ENCODE assay signal across 19 mouse cellular contexts in genomic region chr17:44662080-44662706, GRCm38 (mm10).
DNase-seq lines count a peak whose midpoint lies in the region; ATAC-seq lines count a peak whose summit lies in the region.
"Had no signal": no experiment of that assay in that cellular context is flagged by ENCODE, and none has a peak within 500 bp of the region (broad histone marks: within the 10 kb centered on the region; RNA-seq: fewer than 3 reads in every experiment).

No protein-coding gene starts in this region.

- H3K4me2 ChIP-seq in limb, embryonic 15.5 days: no peak overlapping the region
- H3K4me2 ChIP-seq: embryonic facial prominence, embryonic 12.5 days; forebrain, embryonic 13.5 days; heart, embryonic 13.5 days; hindbrain, embryonic 13.5 days had no signal

- peaks cover 8% of the 10 kb centered on the region; the same call in 1 of the 2 replicates for H3K4me1 ChIP-seq in limb, embryonic 15.5 days
- H3K4me1 ChIP-seq in limb, embryonic 10.5 days: peaks cover 11% of the 10 kb centered on the region
- H3K4me1 ChIP-seq: forebrain, embryonic 13.5 days; hindbrain, embryonic 13.5 days had no signal

- DNase-seq in limb, embryonic 10.5 days (ENCODE audit: low spot score): no peak
- DNase-seq in thymus, postnatal 0 days (ENCODE audit: low spot score): peak; percentile 49
- DNase-seq in c-Kit-positive CD71-positive TER-119-positive erythroid progenitor cells, embryonic 14.5 days (ENCODE audit: low spot score): no peak
- no peak for DNase-seq in left cerebral cortex, postnatal 14 days (ENCODE audit: low spot score in 2 of 2)
- no peak for DNase-seq in lung, postnatal 10 days
- DNase-seq: adrenal gland, adult 2 months; adrenal gland, postnatal 25 days; cerebellum, adult 8-10 months; cerebellum, postnatal 14 days; forebrain, postnatal 0 days; gastrocnemius, postnatal 25 days; heart, postnatal 4 days had no signal

- H3K4me3 ChIP-seq in limb, embryonic 15.5 days: no peak overlapping the region
- H3K4me3 ChIP-seq in limb, embryonic 10.5 days: no peak overlapping the region
- H3K4me3 ChIP-seq: embryonic facial prominence, embryonic 12.5 days; forebrain, embryonic 13.5 days; heart, embryonic 13.5 days; hindbrain, embryonic 13.5 days had no signal

- no peaks in the 10 kb centered on the region for H3K9me3 ChIP-seq in limb, embryonic 15.5 days
- no peaks in the 10 kb centered on the region for H3K9me3 ChIP-seq in limb, embryonic 10.5 days (replicated peaks)
- H3K9me3 ChIP-seq: embryonic facial prominence, embryonic 12.5 days; forebrain, embryonic 13.5 days; heart, embryonic 13.5 days; hindbrain, embryonic 13.5 days had no signal

- 87% methylated on average over 6 of the region's 6 CpGs for WGBS in limb, embryonic 15.5 days
- 92% methylated on average over 6 of the region's 6 CpGs for WGBS in limb, embryonic 10.5 days

- no peak overlapping the region for H3K27ac ChIP-seq in limb, embryonic 15.5 days
- no peak overlapping the region for H3K27ac ChIP-seq in limb, embryonic 10.5 days
- H3K27ac ChIP-seq: embryonic facial prominence, embryonic 12.5 days; forebrain, embryonic 13.5 days; heart, embryonic 13.5 days; hindbrain, embryonic 13.5 days; hindbrain, postnatal 0 days had no signal

- 0 out of 2 replicates have a peak, but pooled peaks cover 2% of the 10 kb centered on the region for H3K36me3 ChIP-seq in limb, embryonic 15.5 days
- no peaks in the 10 kb centered on the region for H3K36me3 ChIP-seq in limb, embryonic 10.5 days
- H3K36me3 ChIP-seq: embryonic facial prominence, embryonic 12.5 days; heart, embryonic 13.5 days; hindbrain, embryonic 13.5 days had no signal

- 0 out of 2 replicates have a peak, but pooled peaks have one; percentile 19 for ATAC-seq in limb, embryonic 15.5 days (ENCODE audit: insufficient number of reproducible peaks, low FRiP score, low TSS enrichment, low read depth)
- ATAC-seq in erythroid progenitor cell, adult 5-6 weeks (replicated peaks; ENCODE audit: low FRiP score, poor library complexity, severe bottlenecking): peak; percentile 63
- ATAC-seq: forebrain, embryonic 13.5 days; forebrain, postnatal 0 days; hindbrain, postnatal 0 days had no signal

- H3K27me3 ChIP-seq in limb, embryonic 15.5 days: no peaks in the 10 kb centered on the region
- no peaks in the 10 kb centered on the region for H3K27me3 ChIP-seq in limb, embryonic 10.5 days (ENCODE audit: low read depth, poor library complexity, severe bottlenecking)
- H3K27me3 ChIP-seq: embryonic facial prominence, embryonic 12.5 days; forebrain, embryonic 13.5 days; hindbrain, embryonic 13.5 days had no signal

- H3K9ac ChIP-seq in limb, embryonic 15.5 days: no peak overlapping the region
- H3K9ac ChIP-seq: embryonic facial prominence, embryonic 12.5 days; forebrain, embryonic 13.5 days; forebrain, postnatal 0 days; heart, embryonic 13.5 days; hindbrain, embryonic 13.5 days had no signal

- intact Hi-C loops in left cerebral cortex, postnatal 14 days (cut with DNase I): no loop called here
